Mouse (Mus musculus): Measurements from ENCODE around the gene Vangl1. TPM values are rescaled to one million over a fixed set of nuclear protein-coding genes. Genes with fewer than 3 reads are reported as not detected.
A peak's percentile ranks its signal among the peaks of the same experiment; 100 is the strongest.
"Not testable (repeated sequence)": the region's sequence is repeated elsewhere in the genome, so short reads cannot be mapped to it uniquely, and the experiment has no call there.

Gene Vangl1
- polyA plus RNA-seq, 1 experiment = 41.9 TPM

DNA sequence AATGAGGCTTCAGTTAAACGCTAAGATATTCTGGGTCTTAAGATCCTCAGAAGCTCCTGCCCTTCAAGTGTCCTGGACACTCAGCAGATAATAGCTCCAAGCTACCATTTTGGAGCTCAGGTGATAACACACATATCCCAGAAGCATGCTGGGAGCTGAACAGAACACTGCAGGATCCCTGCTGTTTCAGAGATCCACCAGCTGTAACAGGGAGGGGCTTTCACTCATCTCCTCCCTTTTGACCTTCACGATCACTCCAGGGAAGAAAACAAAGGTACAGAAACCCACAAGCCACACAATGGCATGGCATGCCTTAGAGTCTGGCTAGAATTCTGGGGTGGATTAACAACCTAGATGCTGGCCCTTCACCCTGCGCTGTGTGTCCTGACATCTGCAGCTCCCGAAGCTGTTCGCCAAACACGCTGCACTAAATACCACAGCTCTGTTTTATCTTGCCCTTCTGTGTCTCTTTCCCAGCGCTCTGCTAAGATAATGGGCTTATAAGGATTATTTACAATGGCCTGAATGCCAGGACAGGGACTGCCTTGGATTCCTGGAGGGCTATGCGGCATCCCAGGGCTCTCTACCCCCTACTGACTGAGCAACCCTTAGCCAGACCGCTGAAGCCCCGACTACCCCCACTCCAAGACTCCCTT, 36.8 kb downstream of the Vangl1 start:
- Histone ChIP-seq H3K4me1 (ENCODE audit: control insufficient read depth) (peaks cover 74% of the 10 kb centered on the region), H3K36me3 (ENCODE audit: control insufficient read depth) (peaks cover 31% of the 10 kb centered on the region), H3K4me3 (replicated peaks) (peak overlapping the region; percentile 36), H3K9me3 (ENCODE audit: control insufficient read depth, low read length) (no peaks in the 10 kb centered on the region), H3K27me3 (ENCODE audit: control insufficient read depth) (no peaks in the 10 kb centered on the region)
- TF ChIP-seq TAL1 (IDR thresholded peaks at IDR 0.05; ENCODE audit: low read length) (no peak), GATA1 (IDR thresholded peaks at IDR 0.05; ENCODE audit: low read length) (no peak)

DNA sequence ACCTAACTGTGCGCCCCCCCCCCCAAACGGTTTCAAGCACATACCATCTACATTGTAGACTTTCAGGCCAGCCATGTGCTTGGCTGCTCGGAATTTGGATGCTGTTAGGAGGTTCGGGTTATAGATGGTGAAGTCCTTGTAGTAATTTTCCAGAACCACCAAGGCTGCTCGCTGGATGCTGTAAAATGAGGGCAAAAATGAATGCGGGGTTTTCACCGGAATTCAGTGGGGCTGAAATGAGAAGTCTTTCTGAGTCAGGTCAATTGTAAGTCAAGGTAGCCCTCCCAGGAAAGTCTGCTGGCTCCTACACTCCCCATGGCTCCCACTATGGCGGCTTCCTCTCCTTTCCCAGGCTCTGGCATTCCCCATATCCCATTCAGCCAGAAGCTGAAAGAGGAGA, 37.7 kb downstream of the Vangl1 start:
- Histone ChIP-seq H3K9me3 (ENCODE audit: control insufficient read depth, low read length) (no peaks in the 10 kb centered on the region), H3K27me3 (ENCODE audit: control insufficient read depth) (no peaks in the 10 kb centered on the region), H3K36me3 (ENCODE audit: control insufficient read depth) (peaks cover 40% of the 10 kb centered on the region), H3K4me3 (replicated peaks) (peak overlapping the region; percentile 87), H3K4me1 (ENCODE audit: control insufficient read depth) (peaks cover 77% of the 10 kb centered on the region)
- TF ChIP-seq GATA1 (IDR thresholded peaks at IDR 0.05; ENCODE audit: low read length) (no peak), TAL1 (IDR thresholded peaks at IDR 0.05; ENCODE audit: low read length) (no peak)

DNA sequence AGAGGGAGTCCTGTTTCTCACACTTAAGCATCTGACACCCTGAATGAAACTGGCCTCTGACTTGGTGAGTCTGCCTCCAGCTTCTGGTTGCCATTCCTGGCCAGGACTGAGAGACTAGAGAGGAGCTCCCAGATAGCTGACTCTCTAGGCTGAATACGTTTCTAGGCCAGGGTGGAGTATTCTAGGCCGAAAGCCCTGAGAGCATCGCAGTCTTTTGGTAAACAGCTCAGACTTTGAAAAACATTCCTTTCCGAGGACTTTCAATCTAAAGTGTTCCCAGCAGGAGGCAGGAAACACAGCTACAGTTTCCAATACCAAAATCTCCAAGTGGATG, 38.2 kb downstream of the Vangl1 start:
- Histone ChIP-seq H3K36me3 (ENCODE audit: control insufficient read depth) (peaks cover 45% of the 10 kb centered on the region), H3K9me3 (ENCODE audit: control insufficient read depth, low read length) (no peaks in the 10 kb centered on the region), H3K4me1 (ENCODE audit: control insufficient read depth) (peaks cover 83% of the 10 kb centered on the region), H3K27me3 (ENCODE audit: control insufficient read depth) (no peaks in the 10 kb centered on the region), H3K4me3 (replicated peaks) (peak overlapping the region; percentile 87)
- TF ChIP-seq GATA1 (IDR thresholded peaks at IDR 0.05; ENCODE audit: low read length) (no peak), TAL1 (IDR thresholded peaks at IDR 0.05; ENCODE audit: low read length) (no peak)

DNA sequence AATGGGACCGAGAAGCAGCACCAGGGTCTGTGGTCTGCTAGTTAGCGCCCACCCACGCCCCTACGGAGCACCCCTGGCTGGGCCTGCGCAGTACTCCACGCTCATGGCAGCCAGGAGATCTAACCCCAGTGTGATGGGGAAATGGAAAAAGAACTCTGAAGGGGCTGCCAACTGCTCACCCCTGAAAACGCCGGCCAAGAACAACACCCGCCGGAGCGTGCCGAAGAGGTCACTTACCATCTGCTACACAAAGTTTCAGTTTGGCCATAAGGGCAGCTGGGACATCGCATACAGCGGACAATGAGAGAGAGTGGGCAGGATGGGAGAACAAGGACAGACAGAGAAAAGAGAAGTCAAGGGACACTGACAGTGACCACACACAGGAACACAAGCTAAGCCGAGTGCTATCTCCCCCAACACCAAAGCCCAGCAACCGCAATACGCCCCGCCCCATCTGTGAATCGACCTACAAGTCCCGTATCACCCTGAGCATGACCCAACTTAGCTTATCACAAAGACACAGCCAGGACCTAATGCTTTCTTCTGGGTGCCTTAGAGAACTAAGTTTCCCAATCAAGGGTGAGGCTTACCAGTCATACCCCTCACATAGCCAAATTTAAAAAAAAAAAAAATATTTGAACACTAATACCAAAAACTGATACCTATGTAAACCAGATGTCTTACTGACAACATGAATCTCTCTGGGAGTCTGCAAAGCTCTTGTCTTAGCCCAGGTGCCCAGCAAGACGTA, 38.8 kb downstream of the Vangl1 start:
- Histone ChIP-seq H3K27me3 (ENCODE audit: control insufficient read depth) (no peaks in the 10 kb centered on the region), H3K36me3 (ENCODE audit: control insufficient read depth) (peaks cover 51% of the 10 kb centered on the region), H3K4me1 (ENCODE audit: control insufficient read depth) (peaks cover 84% of the 10 kb centered on the region), H3K9me3 (ENCODE audit: control insufficient read depth, low read length) (no peaks in the 10 kb centered on the region), H3K4me3 (replicated peaks) (peak overlapping the region; percentile 87)
- TF ChIP-seq TAL1 (IDR thresholded peaks at IDR 0.05; ENCODE audit: low read length) (peak; percentile 90), GATA1 (IDR thresholded peaks at IDR 0.05; ENCODE audit: low read length) (peak; percentile 92)

- Histone ChIP-seq H3K4me1 (ENCODE audit: control insufficient read depth) (peaks cover 91% of the 10 kb centered on the region), H3K9me3 (ENCODE audit: control insufficient read depth, low read length) (no peaks in the 10 kb centered on the region), H3K27me3 (ENCODE audit: control insufficient read depth) (no peaks in the 10 kb centered on the region), H3K36me3 (ENCODE audit: control insufficient read depth) (peaks cover 59% of the 10 kb centered on the region), H3K4me3 (replicated peaks) (peak overlapping the region; percentile 87)
- TF ChIP-seq TAL1 (IDR thresholded peaks at IDR 0.05; ENCODE audit: low read length) (no peak), GATA1 (IDR thresholded peaks at IDR 0.05; ENCODE audit: low read length) (no peak)
Measured at GRCm38 (mm10) chr3:102164911-102165310, 39.6 kb downstream of the Vangl1 start.

- peaks cover 67% of the 10 kb centered on the region for H3K36me3 ChIP-seq (ENCODE audit: control insufficient read depth)
- H3K4me3 ChIP-seq (replicated peaks) = peak overlapping the region; percentile 87
- H3K27me3 ChIP-seq (ENCODE audit: control insufficient read depth); H3K9me3 ChIP-seq (ENCODE audit: control insufficient read depth, low read length): not testable (repeated sequence)
- peaks cover 91% of the 10 kb centered on the region for H3K4me1 ChIP-seq (ENCODE audit: control insufficient read depth)
Measured at GRCm38 (mm10) chr3:102163861-102164260, 40.6 kb downstream of the Vangl1 start.

GRCm38 (mm10) chr3:102159423-102160325, 44.8 kb downstream of the Vangl1 start:
- H3K36me3 ChIP-seq (ENCODE audit: control insufficient read depth) = peaks cover 93% of the 10 kb centered on the region
- H3K9me3 ChIP-seq (ENCODE audit: control insufficient read depth, low read length) = no peaks in the 10 kb centered on the region
- no peaks in the 10 kb centered on the region for H3K27me3 ChIP-seq (ENCODE audit: control insufficient read depth)
- H3K4me1 ChIP-seq (ENCODE audit: control insufficient read depth) = peaks cover 69% of the 10 kb centered on the region
- TF ChIP-seq TAL1 (IDR thresholded peaks at IDR 0.05; ENCODE audit: low read length) (no peak), GATA1 (IDR thresholded peaks at IDR 0.05; ENCODE audit: low read length) (no peak)
- no peak overlapping the region for H3K4me3 ChIP-seq (replicated peaks)

- Histone ChIP-seq H3K27me3 (ENCODE audit: control insufficient read depth) (no peaks in the 10 kb centered on the region), H3K36me3 (ENCODE audit: control insufficient read depth) (peaks cover 93% of the 10 kb centered on the region), H3K9me3 (ENCODE audit: control insufficient read depth, low read length) (no peaks in the 10 kb centered on the region), H3K4me3 (replicated peaks) (no peak overlapping the region), H3K4me1 (ENCODE audit: control insufficient read depth) (peaks cover 66% of the 10 kb centered on the region)
- no peak for TF ChIP-seq TAL1 (IDR thresholded peaks at IDR 0.05; ENCODE audit: low read length)
- no peak for TF ChIP-seq GATA1 (IDR thresholded peaks at IDR 0.05; ENCODE audit: low read length)
Measured at GRCm38 (mm10) chr3:102158759-102159422, 45.6 kb downstream of the Vangl1 start.

Data from erythroblast, embryonic 14.5 days (primary cell).